Mouse (Mus musculus): ENCODE data around the gene Ncoa6.

- TF ChIP-seq CTCF (IDR thresholded peaks at IDR 0.05; ENCODE audit: low read depth), result no peak
- TF ChIP-seq EP300 (optimal IDR thresholded peaks at IDR 0.05), result no peak
These were observed 85.1 kb downstream of the Ncoa6 start for GRCm38 (mm10) chr2:155388573-155388972.

Data from stomach, postnatal 0 days (tissue).